Mouse (Mus musculus) brain, embryonic 14.5 days (tissue): ENCODE data around the gene Plxna2.

Experiments
- CTCF ChIP-seq: fragments of 200-500 bp; IDR thresholded peaks from 2 replicates; pipeline ENCODE4 v1.5.1; 2012; ENCODE audit warnings: inconsistent platforms, mild to moderate bottlenecking, moderate library complexity, borderline replicate concordance; ENCODE audit not compliant: insufficient read depth, insufficient read length; ENCODE audit errors: extremely low read depth
- POLR2A ChIP-seq: fragments of 200-500 bp; IDR thresholded peaks from 2 replicates; pipeline ENCODE4 v1.6.1; 2012; ENCODE audit warnings: mild to moderate bottlenecking, inconsistent platforms, borderline replicate concordance; ENCODE audit not compliant: poor library complexity, insufficient read depth, insufficient read length, severe bottlenecking; ENCODE audit errors: extremely low read depth

GRCm38 (mm10) chr1:194720406-194720805 lies 102.4 kb downstream of the Plxna2 start:
- no peak for TF ChIP-seq POLR2A
- no peak for TF ChIP-seq CTCF
